Mouse (Mus musculus) MEL-GATA-1-ER (cell line): ENCODE measurements around the gene Mdfic.

ENCODE experiments used
- DNase-seq: peaks from one replicate; pipeline ENCODE4 v3.0.0-alpha.2; 2012; ENCODE audit warnings: low read depth; ENCODE audit errors: extremely low read depth

Mdfic gene

DNA sequence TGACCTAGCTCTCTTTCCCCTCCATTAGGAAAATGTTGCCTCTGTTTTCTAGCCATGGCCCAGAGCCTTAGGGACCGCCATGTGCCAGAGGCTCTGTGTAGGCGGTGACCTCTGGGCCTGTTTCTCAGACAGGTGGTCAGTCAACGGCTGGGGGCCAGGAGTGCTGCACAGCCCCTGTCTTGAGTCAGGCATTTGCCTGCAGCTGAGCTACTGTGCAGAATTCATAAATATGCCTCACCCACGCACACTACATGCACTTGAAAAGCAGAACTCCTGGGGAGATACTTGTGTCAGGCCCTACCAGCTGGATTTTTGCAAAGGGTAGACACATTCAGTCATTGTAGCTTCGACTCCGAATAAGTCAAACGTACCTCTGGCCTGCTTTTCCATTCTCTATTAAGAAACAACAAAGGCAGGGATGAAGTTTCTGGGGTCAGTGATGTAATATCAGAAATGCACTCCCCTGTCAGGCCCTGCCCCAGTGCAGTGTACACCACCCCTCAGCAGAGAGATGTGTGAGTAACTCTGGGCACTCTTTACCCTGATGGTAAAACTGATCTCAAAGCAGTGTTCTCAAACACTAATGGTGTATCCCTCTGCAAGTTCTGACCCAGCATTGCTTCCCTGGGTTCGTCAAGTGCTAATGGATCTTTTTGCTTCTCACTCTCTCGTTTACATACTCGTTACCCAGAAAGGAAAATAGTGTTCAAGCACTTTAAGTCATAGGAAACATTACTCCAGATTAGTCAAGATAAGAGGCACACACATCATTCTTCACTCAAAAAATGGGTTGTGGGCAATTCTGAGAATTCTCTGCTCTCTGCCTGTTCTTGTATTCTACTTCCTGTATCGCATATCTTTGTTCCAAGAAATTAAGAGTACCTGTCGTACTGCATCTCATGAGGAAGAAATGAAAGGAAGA lies 72.5 kb downstream of the Mdfic start:
- DNase-seq, result no peak

DNA sequence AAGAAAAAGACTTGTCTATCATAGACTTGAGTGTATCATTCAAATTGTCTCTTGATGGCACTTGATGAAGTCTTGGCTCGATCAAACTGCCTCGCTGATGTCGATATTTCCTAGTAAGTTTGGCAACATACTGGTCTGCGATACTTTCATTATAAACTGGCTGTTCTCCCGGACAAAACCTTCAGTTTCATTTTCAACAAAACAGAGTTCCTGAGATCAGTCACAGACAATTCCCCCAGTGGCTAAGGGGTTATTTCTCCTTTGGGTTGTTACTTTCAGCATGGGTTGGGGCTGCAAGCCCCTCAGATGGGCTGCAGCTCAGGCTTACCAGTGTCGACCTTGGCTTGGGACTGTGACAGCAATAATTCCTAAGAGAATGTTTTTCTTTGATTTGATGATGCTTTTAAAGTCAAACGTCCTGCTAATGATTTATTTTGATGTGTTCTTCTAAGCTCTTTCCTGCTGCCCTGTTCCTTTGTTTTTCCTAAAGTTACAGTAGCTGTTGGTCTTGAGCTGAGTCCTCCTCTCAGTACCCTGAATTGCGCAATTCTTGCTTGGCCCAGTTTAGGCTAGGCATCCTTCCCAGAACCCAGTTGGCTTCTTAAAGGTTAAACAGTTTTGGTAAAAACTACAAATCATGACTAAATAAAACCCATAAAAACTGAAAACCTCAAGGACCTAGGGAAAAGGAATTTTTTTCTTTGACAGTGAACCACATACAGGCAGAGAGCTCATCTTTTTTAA lies 73.3 kb downstream of the Mdfic start:
- no peak for DNase-seq

DNA sequence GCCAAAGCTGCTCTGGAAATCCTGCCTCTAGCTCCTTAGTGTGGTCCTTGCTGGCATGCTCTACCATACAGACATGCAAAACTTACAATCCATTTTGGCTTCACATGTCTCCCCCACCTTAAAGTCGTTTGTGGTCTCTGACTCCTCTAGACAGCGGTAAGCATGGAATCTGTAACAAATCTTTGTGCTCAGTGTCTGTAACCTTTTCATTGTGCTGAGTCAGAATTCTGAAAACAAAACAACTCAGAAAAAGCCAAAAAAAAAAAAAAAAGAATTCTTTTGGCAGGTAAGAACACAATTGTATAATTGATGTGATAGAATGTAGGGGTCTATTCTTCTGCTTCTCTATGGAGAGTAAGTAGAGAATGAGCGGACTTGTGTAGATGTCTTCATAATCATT lies 74.3 kb downstream of the Mdfic start:
- no peak for DNase-seq

DNA sequence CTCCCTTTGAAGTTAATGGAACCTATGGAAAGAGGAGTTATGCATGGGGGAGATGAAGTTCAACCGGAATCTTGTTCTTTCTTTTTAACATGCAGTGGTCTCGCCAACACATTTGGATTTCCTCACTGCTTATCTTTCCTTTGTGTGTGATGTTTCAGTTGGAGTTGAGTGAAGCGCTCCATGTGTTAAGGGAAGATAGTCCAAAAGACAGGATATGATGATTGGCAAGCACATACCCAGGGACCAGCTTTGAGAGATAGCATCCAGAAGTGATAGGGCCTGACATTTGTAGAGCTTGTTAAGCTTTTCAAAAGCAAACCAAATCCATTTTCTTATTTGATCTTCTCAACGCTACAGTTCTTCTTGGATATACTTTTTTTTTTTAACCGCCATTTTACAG lies 86.9 kb downstream of the Mdfic start:
- DNase-seq, result no peak

- DNase-seq, result no peak
Observed at GRCm38 (mm10) chr6:15825236-15825635, 104.8 kb downstream of the Mdfic start.

DNA sequence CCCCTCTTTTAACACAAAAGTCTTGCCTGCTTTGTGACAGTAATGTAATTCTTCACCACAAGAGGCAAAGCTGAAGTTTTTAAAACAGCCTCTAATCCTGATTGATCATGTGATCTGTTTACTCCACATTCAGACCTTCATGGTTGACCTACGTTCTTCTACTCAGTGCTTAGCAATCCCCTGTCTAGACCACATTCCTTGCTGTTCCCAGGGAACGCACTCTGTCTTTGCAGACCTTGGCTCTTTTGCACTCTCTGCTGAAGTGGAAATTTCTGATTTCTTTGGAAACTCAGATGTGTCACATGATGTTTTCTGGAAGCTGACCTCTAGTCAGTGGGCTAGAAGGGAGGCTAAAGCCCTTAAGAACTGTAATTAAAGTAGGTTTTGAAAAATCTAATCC lies 109.4 kb downstream of the Mdfic start:
- no peak for DNase-seq

DNA sequence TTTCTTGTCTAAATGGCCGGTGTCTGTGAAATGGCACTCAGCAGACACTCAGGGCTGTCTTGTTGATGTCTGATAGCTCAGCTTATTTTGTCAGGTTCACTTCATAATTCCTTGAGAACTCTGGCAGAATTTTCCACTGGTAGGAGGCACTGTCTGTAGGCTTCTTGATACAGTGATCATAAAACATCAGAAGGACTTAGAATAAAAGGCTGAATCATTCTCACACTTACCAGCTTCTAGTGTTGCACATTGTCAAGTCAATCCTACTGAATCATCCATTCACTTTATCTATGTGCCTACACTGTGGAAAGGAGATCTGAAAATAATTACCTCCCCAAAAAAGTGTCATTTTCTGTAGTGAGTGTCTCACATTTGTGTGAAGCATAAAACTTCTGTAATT lies 110.2 kb downstream of the Mdfic start:
- DNase-seq, result no peak

DNA sequence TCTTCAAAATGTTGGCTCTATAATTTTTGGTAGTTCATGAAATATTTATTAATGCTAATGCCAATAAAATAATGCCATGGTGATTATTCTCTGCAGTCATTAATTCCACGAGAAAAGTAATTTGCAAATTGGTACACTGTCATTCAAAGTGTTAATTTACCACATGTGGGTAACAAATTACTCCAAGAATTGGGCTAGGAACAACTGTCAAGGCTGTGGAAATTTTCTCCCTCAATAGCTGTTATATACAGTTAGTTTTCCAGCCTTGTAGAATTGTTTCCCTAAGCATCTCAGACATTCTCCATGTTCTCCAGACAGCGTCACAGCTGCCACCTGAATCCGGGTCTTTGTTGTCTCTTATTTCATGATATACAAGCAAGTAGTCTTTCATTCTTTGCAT lies 117.2 kb downstream of the Mdfic start:
- DNase-seq, result no peak

GRCm38 (mm10) chr6:15839831-15840230 lies 119.4 kb downstream of the Mdfic start:
- DNase-seq, result no peak

DNA sequence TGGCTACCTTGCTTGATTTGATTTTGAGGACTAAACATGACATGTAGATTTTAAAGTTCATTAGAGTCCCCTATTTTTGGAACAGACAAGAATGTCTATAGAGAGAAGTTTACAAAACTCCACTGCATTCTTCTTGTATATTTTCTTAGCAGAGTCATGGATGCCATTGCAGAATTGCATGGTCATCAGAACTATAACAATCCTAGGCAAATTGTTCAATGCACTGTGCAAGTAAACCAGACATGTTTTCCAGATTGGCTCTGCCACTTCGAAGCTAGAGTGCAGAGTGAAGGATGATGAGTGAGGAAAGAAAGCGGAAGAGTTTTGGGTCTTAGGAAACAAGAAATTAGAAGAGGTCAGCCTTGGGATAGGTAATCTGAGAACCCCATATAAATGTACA lies 120.0 kb downstream of the Mdfic start:
- DNase-seq, result no peak

GRCm38 (mm10) chr6:15841476-15842209 lies 121.2 kb downstream of the Mdfic start:
- DNase-seq, result no peak

DNA sequence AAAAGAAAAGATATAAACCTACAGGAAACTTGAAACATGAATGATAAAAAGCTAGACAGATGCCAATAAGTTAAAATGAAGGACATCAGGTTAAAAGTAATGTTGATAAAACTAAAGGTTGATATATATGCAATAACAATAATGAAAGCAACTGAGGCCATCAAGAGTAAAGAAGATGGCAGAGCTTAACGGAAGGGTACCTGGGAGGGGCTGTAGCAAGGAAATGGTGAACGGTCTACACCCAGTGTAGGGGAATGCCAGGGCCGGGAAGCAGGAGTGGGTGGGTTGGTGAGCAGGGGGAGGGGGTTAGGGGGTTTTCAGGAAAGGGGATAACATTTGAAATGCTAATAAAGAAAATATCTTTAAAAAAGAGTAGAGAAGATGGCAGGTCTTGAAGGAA lies 122.8 kb downstream of the Mdfic start:
- DNase-seq, result no peak

GRCm38 (mm10) chr6:15845711-15846342 lies 125.4 kb downstream of the Mdfic start:
- DNase-seq, result no peak
